Mouse (Mus musculus) left cerebral cortex, postnatal 36 days (tissue): Measurements from ENCODE around the gene Sema4b. TPM values are rescaled to one million over a fixed set of nuclear protein-coding genes. Genes with fewer than 3 reads are reported as not detected.

Experiments
- DNase-seq, 2 experiments: peaks; one replicate each; pipeline ENCODE4 v3.0.0; 2021 to 2022; ENCODE audit warnings: low spot score in 2 of 2, mixed read lengths in 1 of 2
- intact Hi-C: fragments of 180-260 bp; cut with DNase I; formaldehyde crosslinking; loops from one replicate; pipeline ENCODE4 v1.15.1; 2025
- total RNA-seq, 2 experiments: library from RNA; stranded (reverse); gene quantifications; 2 replicates each; pipeline ENCODE4 v1.2.3; 2021

Sema4b gene
- total RNA-seq = 10 to 100 TPM; 16.9 to 19.1 TPM

DNA sequence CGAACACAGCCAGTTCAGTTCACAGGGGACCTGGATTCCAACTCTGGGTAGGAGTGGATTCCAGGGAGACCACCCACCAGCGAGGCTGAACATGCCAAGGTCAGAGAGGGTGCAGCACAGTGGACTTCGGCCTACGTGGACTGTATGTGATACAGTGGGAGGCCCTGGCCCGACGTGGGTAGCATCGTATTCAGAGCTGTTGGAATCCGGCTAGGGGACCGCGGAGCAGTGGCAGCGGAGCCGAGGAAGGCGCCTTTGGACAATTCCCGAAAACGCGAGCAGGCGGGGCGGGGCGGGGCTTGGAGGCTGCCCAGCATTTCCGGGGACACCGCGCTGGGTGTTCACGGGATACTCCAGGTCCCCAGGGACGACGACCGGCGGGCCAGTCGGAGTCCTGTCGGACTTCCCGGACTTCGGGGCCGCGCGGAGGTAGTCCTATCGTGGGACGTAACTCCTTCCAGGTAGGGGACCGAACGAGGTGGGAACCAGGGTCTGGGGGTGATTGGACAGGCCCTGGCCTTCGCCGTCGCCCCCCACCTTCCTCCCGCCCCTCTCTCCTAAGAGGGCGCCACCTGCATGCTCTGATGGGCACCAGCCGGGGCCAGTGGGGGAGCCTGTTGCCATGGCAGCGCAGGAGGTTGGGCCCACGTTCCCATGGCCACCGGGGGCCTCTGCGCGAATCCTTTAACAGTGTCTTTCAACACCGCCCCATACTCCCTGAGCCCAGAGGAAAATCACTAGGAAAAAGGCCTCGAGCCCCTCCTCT is at the start of gene Sema4b:
Gene Sema4b (plus strand): TSS at position 311 of the 766 bp plus-strand sequence.
- intact Hi-C loops = no loop called here

DNA sequence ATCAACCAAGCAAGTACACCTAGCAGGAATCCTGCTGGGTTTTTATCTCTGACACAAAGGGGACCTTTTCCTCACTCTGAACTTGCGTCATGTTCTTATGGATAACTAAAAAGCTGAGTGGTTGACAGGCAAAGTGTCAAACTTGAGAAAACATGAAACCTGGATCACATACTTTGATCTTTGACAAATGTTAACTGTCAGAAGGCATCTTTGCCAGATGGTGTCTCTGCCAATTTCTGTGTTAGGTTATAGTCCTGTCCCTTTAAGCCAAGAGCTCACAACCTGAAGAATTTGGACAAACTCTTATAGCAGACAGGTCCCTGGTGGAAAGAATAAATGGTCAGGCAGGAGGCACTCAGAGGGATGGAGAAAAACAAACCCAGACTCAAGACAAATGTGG is 48.3 kb upstream of the Sema4b start:
- DNase-seq = no peak
- intact Hi-C loops = no loop called here

More for the DNA sequence above, at the start of gene Sema4b:
- DNase-seq = peak; percentile 92 to 94

DNA sequence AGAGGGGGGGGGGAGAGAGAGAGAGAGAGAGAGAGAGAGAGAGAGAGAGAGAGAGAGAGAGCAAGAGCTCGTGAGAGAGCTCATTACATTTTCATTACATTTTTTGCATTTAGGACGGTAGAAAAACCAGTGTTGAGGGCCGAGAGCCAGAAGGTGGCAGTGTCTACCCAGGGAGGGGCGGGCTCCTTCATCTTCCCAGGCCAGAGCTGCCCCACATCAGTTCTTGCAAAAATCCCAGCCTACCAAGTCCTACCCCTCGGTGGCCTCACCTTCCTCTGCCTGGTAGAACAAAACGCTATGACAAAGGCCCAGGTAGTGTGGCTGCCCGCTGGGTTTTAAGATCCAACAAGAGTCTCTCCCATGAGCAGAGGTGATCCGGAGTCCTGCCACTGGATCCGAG is 45.8 kb upstream of the Sema4b start:
- intact Hi-C loops = loop anchor here (2.0 to 5.0 kb wide), 2 partner anchors 56 to 74 kb away; no protein-coding TSS in a partner anchor
- peak; percentile 50 to 72 for DNase-seq

DNA sequence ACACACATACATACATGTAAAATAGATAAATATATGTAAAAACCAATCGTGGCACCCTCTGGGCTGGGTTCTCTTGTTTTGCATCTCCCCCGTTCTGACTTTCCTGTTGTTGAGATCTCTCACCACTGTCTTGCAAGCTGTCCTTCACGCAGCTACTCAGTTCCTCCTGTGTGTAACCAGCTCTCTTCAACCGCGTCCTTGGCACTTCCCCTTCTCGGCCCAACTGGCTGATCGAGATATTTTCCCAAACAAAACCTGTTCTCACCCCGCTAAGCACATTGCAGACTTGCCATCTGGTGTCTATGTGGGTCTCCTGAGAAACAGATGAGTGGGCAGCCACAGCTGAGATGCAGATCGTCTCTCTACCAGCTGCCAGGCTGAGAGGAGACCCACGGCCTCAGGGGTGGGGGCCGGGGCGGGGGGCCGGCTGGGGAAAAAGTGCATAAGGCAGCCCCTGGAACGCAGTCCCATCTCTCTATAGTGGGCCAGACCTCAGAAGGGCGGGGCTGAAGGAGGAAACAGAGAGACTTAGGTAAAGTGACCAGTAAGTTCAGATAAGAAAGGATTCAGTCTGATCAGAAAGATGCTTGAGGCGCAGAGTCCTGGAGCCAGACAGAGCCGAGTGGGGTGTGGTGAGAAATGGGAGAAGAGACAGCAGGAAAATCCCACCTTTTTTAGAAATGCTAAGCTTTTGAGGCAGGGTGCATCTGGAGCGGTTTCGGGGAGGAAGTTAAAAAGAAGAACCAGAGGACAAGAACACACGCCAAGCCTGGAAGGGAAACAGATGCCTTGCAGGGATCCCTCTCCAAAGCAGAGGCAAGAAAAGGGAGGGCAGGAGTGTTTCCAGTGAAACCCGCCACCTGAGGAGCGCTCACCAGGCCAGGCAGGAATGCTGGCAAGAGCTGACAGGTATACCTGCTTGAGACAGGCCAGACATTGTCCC is 43.0 kb upstream of the Sema4b start:
- peak; percentile 79 to 80 for DNase-seq
- intact Hi-C loops = loop anchor here (5.0 kb wide), 1 partner anchor 54 kb away; no protein-coding TSS in a partner anchor

DNA sequence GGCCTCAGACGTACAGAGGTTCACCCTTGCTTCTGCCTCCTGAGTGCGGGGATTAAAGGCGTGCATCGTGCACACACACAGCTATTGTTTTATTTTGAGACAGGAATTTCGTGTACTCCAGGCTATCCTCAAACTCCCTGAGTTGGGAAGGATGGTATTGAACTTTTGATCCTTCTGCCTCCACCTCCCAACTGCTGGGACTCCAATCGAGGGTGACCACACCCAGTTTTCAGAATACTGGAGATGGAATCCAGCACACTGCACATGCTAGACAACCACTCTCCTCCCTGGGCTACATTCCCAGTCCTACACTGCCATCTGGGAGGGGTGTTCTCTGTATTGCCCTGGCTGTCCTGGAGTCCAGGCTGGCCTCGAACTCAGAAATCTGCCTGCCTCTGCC is 41.9 kb upstream of the Sema4b start:
- intact Hi-C loops = loop anchor here (5.0 kb wide), 1 partner anchor 53 kb away; no protein-coding TSS in a partner anchor
- DNase-seq = no peak

DNA sequence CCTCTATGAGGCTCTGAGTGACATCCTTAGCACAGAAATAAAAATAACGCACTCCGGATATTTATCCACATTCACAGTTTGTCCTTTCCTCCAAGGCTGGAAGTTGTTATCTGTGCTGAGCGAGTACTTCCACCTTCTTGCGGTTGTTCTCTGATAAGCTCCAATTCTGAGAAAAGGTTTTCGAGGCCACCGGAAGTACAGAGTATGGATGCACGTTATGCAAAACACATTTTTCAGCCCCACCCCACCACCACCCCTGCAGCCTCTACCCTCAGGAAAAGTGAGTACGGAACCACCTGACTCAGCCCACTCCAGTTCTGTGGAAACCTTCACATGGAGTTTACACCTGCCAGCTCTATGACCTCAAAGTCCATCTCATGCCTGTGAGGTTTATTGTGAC is 40.6 kb upstream of the Sema4b start:
- no peak for DNase-seq
- intact Hi-C loops = no loop called here

DNA sequence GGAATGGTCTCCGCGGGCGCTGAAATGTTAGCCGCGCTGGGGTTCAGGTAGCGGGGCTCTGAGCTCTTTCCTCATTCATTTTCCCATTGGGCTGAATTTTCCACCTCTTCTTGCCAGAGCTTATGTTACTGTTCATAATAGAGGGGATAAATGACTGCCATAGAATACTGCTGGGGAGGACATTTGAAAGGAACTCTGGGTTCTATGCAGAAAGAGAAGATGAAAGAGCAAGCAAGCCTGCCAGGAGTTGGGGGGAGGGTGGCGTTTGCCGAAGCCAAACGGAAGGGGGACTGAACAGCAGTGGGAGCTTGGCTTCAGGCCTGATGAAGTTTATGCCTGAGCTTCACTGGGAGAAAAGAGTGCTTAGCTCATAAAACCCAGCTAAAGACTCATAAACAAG is 37.3 kb upstream of the Sema4b start:
- intact Hi-C loops = no loop called here
- DNase-seq = peak in 1 of 2 experiments; percentile 46

DNA sequence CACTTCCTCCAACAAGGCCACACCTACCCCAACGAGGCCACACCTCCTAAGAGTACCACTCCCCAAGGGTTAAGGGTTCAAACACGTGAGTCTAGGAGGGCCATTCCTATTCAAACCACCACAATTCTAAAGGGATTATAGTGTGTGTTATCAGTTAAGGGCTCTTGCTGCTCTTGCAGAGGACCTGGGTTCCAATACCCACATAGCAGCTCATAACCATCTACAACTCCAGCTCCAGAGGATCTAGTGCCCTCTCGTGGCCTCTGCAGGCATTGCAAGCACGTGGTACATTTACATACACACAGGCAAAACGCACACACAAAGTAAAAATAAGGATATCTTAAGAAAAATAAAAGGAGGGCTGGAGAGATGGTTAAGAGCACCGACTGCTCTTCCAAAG is 34.5 kb upstream of the Sema4b start:
- no peak for DNase-seq
- intact Hi-C loops = no loop called here

DNA sequence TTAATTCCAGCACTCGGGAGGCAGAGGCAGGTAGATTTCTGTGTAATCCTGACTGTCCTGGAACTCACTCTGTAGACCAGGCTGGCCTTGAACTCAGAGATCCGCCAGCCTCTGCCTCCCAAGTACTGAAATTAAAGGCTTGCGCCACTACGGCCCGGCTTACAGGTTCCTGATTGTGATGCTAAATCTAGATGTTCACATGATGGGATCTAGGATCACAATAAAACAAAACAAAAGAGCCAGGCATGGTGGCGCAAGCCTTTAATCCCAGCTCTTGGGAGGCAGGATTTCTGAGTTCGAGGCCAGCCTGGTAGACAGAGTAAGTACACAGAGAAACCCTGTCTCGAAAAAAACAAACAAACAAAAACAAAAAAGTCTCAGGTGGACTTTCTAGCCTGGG is 33.9 kb upstream of the Sema4b start:
- intact Hi-C loops = no loop called here
- DNase-seq = no peak

DNA sequence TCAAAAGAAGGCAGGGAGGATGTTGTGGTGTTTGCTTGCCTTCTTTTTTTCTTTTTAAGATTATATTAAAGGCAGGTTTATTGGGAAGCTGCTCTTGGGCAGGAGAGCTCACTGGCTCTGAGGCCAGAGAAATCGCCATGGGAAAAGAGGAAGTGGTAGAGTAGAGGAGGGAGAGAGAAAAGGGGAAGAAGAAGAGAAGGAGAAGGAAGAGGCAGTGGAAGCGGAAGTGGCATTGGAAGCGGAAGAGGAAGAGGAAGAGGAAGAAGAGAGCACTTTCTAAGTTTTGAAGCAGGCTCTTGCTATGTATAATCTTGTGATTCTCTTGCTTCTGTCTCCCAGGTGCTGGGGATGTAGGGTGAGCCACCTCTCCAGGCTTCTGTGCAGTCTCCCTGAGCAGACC is 32.0 kb upstream of the Sema4b start:
- intact Hi-C loops = loop anchor here (5.0 kb wide), 1 partner anchor 63 kb away; no protein-coding TSS in a partner anchor
- DNase-seq = no peak

DNA sequence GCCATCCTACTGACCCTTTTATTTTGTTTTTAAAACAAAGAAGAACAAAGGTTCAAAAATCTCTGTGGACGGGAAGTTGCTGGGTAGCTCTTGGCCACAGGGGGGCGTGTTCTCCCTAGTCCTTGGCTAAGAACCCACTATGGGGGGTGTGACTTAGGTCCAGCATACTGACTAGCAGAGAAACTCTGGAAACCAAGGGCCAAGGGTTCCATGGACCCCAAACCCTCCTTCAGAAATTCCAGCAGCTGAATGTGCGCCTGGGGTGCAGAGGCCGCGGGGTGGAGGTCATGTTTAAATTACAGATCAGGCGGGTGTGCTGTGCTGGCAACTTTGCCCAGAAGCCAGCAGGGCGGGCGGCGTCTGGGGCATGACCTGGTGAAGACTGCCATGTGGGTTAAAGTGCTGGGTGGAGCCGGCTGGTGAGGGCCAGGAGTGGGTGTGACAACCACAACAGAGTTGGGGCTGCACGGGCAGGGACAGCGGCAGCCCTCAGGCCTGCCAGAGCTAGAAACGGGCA is 29.9 kb upstream of the Sema4b start:
- intact Hi-C loops = loop anchor here (5.0 kb wide), 1 partner anchor 61 kb away; no protein-coding TSS in a partner anchor
- no peak for DNase-seq

DNA sequence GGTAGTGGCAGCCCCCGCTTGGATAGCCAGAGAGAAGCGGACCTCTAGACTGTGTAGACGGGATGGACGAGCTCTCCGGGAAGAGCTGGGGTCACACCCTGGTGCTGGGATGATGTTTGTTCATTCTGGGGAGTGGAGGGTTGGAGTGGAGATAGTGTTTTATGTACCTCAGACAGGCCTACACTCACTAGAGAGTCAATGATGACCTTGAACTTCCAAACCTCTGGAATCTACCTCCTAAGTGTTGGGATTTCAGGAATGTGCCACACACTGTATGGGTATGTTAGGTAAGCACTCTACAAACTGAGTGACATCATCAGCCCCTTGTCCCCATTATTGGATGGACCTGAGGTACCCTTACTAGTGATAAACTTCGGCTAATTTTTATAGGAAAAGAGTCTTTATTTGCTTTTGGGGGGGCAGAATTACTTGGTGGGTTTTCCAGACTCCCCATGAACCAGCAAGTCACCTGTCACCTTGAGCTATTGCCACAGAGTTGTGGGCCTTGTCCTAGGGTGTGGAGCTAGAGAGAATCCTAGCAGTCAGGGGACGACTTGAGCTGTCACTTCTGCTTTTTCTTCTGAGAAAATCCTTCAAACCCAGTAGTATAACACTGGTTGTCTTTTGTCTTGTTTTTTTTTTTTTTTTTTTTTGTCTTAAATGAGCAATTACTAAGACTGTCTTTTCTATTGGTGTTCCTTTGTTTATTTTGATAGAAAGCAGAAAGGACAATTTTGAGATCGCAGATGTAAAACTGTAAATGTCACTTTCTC is 28.0 kb upstream of the Sema4b start:
- no peak for DNase-seq
- intact Hi-C loops = loop anchor here (5.0 kb wide), 1 partner anchor 59 kb away; no protein-coding TSS in a partner anchor

DNA sequence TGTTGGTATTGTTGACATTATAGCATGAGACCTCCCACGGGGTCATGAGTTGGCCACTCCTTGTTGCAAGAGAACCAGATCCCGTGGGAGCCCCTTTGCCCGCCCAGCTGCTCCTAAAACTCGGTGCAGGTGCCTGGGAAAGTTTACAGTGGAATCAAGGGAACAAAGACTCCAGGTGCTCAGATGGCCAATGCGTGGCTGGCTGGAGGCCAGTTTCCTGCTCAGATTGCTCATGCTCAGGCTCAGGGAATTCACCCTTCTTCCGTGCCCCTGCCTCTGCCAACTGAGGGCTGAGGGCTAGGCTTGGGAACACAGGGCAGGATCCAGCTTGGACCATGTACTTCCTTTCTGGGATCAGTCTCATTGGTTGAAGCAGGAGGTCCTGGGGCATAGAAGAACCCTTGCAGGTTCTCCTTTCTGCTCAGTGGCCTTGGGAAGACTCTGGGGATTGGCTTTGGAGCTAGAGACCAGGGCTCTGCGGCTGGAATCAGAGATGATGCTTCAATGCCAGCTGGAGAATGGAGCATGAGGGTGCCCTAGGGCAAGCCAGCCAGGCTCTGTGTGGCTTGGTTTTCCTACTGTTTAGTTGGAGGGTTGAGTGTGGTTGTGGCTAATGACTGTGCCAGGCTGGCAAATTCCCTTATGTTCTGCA is 26.2 kb upstream of the Sema4b start:
- intact Hi-C loops = no loop called here
- DNase-seq = no peak

DNA sequence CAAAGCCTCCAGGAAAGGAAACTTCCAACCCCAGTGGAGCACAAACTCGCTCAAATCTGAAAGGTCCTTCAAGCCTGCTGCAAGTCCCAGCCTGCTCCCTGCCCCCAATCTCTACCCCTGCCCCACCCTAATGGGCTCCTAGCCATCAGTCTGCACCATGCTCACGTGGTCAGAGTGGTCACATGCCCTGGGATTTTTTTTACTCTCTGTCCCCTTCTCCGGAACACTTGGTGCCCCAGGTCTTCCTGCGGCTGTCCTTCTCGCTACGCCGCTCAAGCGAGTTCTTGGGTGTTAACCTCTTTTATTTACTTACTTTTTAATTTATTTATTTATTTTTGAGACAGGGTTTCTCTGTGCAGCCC is 25.7 kb upstream of the Sema4b start:
- DNase-seq = peak in 1 of 2 experiments; percentile 14
- intact Hi-C loops = no loop called here

DNA sequence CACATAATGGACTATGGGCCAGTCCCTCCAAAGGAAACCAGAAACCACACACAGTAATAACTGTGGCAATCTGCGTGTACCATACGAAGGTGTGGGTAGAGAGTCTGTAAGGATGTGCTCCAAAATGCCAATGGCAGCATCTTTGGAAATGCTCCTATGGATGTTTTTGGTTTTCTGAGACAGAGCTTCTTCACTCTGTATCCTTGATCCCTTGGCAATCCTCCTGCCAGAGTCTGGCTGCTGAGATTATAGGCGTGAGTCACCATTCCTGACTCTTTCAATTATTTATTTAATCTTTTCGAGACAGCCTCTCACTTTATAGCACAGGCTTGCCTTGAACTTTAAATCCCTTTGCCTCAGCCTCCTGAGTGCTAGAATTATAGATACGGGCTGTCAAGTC is 21.2 kb upstream of the Sema4b start:
- DNase-seq = no peak
- intact Hi-C loops = no loop called here

DNA sequence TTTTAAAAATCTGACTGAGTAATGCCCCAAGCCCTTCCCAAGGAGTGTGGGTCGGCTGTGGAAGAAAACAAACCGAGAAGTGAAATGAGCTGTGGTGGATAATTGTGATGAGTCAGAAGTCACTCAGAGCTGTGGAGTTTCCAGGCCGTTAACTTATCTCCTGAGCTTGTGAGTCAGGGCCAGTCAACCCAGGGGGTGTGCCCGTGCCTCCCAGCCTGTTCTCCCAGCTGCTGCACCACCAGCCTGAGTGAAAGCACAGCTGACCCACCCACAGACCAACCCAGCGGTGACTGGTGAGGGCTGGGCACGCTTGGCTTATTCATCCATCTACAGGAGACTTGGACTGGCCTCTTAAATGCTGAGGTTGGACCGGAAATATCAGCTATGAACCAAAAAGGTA is 19.9 kb upstream of the Sema4b start:
- no peak for DNase-seq
- intact Hi-C loops = no loop called here

DNA sequence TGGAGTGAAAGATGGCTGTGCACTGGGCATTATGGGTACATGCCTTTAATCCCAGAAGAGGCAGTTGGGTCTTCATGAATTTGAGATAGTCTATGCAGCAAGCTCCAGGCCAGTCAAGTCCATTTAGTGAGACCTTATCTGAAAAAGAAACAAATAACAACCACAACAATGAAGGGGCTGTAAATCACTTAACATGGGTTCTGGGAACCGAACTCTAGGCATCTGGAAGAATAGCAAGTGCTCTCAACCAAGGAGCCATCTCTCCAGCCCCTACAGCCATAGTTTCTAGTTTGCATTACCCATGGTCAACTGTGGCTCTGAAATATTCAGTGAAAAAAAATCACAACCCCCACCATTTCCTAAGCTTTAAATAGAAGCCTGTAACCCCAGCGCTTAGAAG is 16.8 kb upstream of the Sema4b start:
- DNase-seq = no peak
- intact Hi-C loops = no loop called here

DNA sequence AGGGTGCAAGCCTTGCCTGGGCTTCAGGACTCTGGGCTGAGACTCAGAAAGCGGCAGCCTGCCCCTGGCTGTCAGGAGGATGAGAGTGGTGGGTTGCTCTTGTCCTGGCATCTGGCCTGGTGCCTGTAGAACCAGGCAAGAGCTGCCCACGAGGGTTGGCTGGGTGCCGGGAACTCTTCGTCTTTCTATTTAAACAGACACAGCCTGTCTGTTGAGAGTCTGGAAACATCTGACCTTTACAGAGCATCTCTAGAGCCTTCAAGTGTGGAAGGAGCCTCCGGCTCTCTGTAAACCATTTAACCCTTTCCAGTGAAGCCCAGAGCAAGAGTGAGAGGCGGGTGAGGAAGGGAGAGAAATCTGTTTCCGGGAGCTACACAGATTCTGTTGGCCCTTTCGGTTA is 15.3 kb upstream of the Sema4b start:
- peak; percentile 61 to 69 for DNase-seq
- intact Hi-C loops = no loop called here
